Mouse (Mus musculus) testis, postnatal 14 days (tissue): ENCODE measurements at regions not wholly inside any gene's neighbourhood (a gene's known extent, or its start where the extent isn't known, plus 50 kb on each side); places are given as distances from the start of the nearest gene placed in this dataset.
"Not testable (repeated sequence)": the region's sequence is repeated elsewhere in the genome, so short reads cannot be mapped to it uniquely, and the experiment has no call there.

Experiments
- DNase-seq: peaks from one replicate; pipeline ENCODE4 v3.0.0; 2021; ENCODE audit warnings: low spot score

GRCm38 (mm10) chr16:20860606-20861005 is 126.3 kb upstream of the Thpo start:
- DNase-seq: not testable (repeated sequence)

DNA sequence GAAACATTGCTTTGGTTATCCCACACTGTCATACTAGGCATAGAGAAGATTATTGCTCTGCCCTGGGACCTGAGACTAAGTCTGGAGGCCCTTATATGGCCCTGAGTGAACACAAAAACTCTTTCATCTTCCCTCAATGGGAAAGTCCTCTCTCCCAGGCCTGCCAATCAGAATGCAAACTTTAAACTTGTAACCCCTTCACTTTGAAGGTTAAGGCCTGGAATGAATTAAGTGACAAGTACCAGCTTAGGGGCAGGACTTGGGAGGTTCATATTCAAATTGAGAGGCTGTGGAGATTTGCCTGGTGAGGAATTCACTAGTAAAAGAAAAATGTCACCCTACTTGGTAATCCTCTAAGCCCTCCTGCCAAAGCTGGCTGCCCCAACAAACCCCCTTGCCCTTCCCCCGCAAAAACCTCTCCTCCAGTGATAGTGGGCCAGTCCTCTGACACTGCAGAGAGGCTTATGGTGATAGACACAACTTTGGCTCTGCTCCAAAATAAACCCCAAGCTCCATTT is 120.4 kb upstream of the Thpo start:
- DNase-seq: no peak

GRCm38 (mm10) chr16:20838151-20838550 is 103.8 kb upstream of the Thpo start:
- no peak for DNase-seq

DNA sequence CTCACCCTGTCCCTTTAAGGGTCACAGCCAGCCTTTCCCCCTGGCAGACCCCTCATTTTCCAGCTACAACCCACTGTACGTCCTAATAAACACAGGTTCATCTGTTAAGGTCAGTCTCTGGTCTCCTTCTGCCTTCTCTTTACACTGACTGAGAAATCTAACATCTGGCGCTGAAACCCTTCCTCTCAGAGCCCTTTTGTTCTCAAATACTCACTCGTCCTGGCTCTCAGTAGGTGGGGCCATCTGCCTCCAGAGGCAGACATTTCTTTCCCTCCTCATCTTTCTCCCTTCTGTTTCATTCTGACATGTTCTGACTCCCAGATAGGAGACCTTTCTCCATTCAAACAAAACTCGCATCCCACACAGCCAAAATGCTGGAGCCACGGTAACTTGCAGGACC is 102.6 kb upstream of the Thpo start:
- DNase-seq: no peak

DNA sequence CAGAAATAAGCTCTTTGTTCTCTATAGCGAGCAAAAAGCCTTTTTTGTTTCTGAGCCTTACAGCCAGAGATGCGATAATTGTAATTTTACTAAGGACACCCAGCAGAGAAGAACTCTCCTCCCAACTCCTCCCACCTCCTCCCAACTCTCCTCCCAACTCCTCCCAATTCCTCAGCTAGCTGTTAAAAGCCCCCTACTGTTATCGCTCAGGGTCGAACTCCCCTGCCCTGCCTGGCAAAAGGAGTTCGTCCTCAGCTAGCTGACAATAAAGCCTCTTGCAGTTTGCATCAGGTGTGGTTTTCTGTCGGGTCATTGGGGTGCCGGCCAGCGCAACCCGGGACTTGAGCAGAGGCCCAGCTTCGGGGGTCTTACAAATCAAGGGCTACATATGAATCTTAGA is 99.5 kb upstream of the Thpo start:
- DNase-seq: not testable (repeated sequence)

- peak; percentile 52 for DNase-seq
Measured at GRCm38 (mm10) chr16:20833301-20833700, 99.0 kb upstream of the Thpo start.

DNA sequence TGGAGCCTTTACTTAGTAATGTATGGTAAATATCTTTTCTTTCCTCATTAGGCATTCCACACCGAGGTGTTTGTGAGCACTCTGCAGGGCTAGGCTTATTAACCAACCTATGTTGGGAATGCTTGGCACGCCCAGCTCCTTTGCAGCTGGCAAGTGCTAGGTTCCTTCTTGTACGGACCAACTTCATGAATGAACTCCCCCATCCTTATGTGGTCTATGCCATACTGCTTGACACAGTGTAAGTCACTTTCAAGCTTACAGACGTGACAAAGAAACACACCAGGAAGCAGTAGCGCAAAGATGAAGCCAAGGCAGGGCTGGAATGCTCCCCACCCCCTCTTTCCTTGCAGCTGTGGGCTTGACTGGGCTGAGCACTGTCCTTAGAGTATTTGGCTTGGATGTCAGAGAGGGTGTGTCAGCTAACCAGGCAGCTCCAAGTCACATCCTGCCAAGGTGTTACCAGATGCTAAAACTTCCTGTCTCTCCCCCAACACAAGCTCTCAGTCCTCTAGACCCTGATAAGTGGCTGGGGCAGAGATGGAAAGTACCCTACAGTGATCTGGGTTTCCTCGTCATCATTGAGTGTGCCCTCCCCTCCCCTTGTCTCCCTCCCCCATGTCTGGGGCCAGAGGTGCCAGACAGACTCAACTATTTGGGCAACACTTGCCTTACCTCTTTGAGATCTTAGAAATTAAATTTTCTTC is 95.6 kb upstream of the Thpo start:
- no peak for DNase-seq

GRCm38 (mm10) chr16:20828996-20829731 is 94.9 kb upstream of the Thpo start:
- DNase-seq: no peak

DNA sequence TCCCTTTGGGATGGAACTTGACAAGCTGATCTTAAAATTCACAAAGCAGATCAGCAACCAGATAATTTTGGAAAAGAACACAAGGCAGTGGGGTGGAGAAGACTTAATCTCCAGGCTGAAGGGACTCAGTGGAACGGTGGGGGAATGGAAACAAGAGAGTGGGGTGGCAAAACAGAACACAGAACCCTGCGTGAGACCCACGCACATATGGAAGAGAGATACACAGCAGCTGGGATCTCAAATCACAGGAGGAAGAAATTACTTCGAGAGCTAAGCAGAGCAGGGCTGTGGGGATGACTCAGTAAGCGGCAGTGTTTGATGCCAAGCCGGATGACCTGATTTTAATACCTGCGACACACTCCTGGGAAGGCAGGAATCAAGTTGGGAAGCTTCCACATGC is 89.9 kb upstream of the Thpo start:
- DNase-seq: no peak

GRCm38 (mm10) chr16:20820939-20821338 is 86.6 kb upstream of the Thpo start:
- DNase-seq: no peak

DNA sequence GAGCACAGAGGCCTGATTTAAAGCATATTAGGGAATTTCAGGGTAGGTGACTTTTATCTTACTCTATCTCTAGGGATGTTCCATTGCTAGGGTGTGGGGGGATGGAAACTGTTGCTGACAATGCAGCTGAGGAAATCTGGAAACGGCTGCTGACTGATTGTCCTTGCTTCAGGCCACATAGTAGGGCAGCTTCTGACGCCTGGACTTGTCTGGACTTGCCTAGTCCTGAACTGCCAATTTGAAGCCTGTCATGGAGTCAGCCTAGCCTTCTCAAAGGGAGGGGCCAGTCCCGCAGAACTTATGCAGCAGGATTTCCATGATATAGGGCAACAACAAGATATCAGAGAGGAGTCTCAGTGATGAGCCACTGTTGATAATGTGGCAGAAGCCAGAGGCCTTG is 85.3 kb upstream of the Thpo start:
- no peak for DNase-seq

GRCm38 (mm10) chr16:20818711-20819189 is 84.4 kb upstream of the Thpo start:
- DNase-seq: peak; percentile 44

DNA sequence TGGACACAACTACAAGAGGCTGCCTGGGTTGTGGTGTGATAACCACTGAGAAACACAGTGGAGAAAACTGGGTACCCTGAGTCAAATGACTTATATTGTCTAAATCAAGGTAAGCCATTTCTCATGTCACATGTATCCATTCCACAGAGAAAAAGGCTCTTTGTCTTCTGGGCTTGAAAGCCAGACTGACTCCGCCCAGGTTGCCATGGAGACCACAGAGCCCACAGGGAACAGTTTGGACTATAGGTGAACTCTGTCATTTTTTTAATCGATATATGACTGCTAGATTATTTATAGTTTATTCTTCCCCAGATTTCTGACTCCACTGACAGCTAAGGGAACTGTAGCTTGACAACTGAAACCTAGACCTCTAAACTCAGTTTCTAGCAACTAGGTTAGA is 80.7 kb upstream of the Thpo start:
- no peak for DNase-seq

- no peak for DNase-seq
Measured at GRCm38 (mm10) chr16:20814240-20814639, 79.9 kb upstream of the Thpo start.

DNA sequence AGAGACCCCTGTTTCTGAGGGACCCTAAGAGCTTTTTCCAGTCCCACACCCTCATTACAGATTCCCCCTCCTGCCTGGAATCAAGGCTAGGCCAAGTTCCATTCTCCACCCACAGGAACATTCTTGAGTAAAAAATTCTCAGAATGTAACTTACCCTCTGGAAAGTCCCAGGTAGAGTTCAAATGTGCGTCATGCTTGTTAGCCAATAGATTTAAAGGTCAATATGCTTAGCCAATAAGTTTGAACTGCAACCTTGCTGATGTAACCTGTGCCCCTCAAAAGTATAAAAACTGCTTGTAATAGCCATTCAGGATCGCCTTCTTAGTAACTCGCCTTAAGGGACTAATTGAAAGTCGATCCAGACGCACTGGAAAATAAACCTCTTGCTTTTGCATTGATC is 77.7 kb upstream of the Thpo start:
- DNase-seq: not testable (repeated sequence)

DNA sequence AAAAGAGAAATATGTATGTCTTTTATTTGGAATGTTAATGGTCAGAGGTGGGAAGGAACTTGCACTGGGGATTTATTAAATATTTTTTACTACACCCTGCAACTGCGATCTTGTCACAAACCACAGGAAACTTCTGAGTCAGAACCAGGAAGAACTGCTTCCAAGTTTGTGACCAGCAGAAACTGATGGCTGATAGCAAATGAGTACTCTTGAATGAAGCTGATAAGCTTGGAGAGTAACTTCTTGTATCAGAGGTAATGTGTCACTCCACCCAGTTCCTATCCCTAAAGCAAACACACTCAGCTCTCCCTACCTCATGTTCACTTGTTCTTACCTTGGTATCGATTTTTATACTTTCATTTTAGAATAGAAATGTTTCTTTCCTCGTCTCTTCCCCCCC is 76.0 kb upstream of the Thpo start:
- DNase-seq: no peak

- DNase-seq: no peak
Measured at GRCm38 (mm10) chr16:20808263-20808662, 74.0 kb upstream of the Thpo start.

DNA sequence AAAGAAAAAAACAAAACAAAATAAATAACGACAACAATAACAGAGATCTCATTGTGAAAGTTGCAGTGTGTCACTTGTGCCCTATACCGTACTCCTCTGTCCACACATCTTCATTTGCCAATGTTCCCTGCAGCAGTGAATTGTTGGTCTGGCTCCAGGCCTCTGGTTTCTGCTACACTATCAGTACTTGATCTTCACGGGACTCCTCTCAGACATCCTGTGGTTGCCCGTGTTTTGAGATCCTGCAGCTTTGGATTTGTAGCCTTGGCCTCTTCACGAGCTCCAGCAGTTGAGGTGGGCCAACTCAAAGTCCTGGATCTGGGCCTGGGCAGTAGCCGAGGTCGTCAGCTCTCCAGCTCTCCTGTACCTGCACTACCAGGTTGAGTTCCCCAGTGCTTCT is 72.4 kb upstream of the Thpo start:
- no peak for DNase-seq

DNA sequence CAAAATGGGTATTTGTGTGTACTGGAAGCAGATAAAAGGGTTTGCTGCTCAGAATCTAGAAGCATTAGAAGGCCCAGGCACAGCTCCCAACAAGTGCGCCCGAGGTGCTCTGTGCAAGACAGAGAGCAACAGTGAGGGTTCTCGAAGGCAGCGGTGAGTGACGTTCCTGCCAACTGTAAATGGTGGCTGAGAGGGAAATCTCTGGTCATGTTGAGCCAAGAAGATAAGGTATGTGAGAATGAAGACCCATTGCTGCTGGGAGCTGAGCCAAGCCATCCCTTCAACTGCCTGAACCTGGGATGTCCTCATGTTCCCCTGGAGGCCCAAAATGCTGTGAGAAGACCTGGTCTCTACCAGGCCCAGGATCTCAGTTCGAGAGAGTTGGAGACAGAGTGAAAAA is 71.5 kb upstream of the Thpo start:
- DNase-seq: no peak

DNA sequence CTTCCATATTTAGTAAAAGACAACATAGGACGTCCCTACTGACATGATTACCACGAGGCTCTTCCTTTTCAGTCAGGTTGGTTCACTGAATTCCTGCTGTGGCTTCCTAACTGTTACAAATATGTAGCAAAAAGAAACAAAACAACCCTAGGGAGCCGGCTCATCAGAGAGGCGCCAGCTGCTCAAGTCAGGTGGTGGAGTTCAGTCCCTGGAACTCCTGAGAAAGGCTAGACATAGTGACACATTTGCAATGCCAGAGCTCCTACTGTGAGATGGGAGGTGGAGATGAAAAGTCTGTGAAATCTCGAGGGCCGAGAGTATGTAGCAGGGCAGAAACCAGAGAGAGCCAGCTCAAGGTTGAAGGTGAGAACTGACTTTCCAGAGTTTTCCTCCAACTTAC is 70.8 kb upstream of the Thpo start:
- peak; percentile 81 for DNase-seq

GRCm38 (mm10) chr16:20804601-20805017 is 70.3 kb upstream of the Thpo start:
- DNase-seq: peak; percentile 76

- DNase-seq: no peak
Measured at GRCm38 (mm10) chr16:20803278-20803930, 69.1 kb upstream of the Thpo start.

GRCm38 (mm10) chr16:20802724-20803123 is 68.4 kb upstream of the Thpo start:
- DNase-seq: no peak
